Mouse (Mus musculus): ENCODE data around the gene Eif4e3.

Eif4e3 gene

GRCm38 (mm10) chr6:99625306-99625705 lies 41.3 kb downstream of the Eif4e3 start:
- DNase-seq (ENCODE audit: low spot score in 2 of 2) = no peak

DNA sequence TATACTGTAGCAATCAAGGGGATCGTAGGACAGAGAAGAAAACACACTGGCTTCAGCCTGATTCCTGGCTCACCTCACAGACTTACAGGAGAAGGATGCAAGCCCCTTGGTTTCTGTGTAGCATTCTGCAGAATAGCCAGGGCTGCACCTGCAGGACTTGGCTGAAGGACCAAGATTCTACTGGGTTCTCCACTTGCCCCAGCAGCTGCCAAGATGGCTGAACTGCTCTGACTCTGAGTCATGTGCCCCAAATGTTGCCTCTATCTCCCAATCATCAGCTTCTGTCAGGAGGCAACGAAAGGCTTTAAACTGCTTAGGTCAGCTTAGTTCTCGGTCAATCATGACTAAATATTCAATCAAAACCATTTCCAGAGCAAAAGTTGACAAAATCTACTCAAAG lies 42.0 kb downstream of the Eif4e3 start:
- DNase-seq (ENCODE audit: low spot score in 2 of 2) = no peak

DNA sequence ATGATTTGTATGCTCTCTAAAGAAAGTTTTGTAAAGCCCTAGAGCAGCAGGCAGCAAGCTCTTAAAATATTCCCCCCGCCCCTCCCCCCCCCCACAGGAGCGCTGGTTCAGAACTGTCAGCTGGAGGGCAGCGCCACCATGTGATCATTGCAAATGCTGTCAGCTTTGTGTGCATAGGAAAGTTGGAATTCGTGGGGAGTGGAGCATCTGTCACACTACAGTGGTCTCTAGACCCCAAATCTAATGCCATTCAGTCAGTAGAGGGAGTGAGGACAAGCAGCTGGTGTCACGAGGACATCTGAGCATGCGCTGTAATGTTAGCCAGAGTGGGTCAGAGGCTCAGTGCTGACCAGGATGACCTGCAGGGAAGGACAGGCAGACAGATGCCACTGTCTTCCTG lies 42.9 kb downstream of the Eif4e3 start:
- DNase-seq (ENCODE audit: low spot score in 2 of 2) = no peak

DNA sequence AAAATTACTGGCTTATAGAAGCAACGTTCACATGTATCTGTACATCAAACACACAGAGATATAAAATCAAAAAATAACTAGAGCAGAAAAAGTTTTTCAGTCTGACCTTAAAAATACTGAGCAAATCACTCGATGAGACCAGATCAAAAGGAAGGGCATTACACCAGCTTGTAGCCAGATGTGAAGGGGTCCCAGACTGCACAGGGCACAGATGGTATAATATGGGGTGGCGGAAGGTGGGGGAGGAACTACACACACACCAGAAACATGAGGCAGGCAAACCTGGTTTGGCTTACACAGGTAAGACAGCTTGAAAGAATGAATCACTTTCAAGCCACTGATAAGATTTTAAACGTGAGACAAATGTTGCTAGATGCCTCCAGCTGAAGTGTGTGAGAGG lies 45.4 kb downstream of the Eif4e3 start:
- no peak for DNase-seq (ENCODE audit: low spot score in 2 of 2)

- DNase-seq (ENCODE audit: low spot score in 2 of 2) = no peak
Measured at GRCm38 (mm10) chr6:99620471-99620870, 46.1 kb downstream of the Eif4e3 start.

DNA sequence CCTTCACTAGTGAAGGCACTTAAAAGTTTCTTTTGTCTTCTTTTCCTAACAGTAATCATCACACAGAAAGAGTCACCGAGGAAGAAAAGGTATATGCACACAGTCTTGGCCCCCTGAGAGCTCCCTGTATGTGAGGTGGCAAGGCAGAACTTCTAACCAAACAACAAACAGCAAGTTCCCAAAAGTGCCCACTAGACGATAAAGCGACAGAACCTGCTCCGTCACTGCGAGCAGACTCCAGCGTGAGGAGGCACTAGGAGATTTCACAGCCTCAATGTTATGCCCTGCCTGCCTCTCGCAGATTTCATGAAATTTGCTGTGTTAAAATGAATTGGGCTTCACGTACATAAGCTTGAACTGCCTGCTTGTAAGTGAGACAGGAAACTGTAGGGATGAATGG lies 46.6 kb downstream of the Eif4e3 start:
- DNase-seq (ENCODE audit: low spot score in 2 of 2) = no peak

GRCm38 (mm10) chr6:99619466-99619865 lies 47.1 kb downstream of the Eif4e3 start:
- DNase-seq (ENCODE audit: low spot score in 2 of 2) = no peak

DNA sequence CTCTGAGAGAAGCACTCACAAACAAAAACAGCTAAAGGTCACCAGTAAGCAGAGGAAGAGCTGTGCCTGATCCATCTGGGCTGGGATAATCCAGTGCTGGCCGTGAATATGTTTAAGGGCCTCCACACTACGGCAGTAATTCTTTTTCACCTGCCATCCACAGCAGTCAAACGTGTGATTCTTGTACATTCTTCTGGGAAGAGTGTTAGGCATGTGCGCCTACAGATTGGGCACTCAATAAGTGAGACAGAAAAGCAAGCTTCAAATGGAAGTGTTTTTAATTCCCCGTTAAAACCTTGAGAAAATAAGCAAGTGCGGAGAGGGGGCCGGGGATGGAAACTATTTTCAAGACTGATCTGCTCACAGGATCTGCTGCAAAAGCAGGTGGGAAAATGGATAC lies 48.7 kb downstream of the Eif4e3 start:
- no peak for DNase-seq (ENCODE audit: low spot score in 2 of 2)

DNA sequence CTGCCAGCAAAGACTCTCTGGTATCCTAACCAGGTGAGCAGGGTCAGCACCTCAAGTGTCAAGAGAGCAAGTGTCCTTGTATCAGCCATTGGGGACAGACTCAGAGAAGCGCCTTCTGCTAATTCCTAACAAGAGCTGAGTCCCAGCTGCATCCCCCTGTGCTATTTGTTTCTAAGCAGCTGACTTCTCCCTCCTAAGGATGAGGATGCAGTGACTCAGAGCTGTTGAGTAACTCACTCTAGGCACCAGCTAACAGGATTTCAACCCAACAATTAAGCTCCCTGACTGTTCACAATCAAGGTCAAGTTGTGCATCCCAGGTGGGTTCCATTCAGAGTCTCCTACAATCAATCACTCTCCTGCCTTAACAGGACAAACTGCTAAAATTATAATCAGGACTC lies 49.2 kb downstream of the Eif4e3 start:
- DNase-seq (ENCODE audit: low spot score in 2 of 2) = no peak

- no peak for DNase-seq (ENCODE audit: low spot score in 2 of 2)
Measured at GRCm38 (mm10) chr6:99615272-99615751, 51.3 kb downstream of the Eif4e3 start.

DNA sequence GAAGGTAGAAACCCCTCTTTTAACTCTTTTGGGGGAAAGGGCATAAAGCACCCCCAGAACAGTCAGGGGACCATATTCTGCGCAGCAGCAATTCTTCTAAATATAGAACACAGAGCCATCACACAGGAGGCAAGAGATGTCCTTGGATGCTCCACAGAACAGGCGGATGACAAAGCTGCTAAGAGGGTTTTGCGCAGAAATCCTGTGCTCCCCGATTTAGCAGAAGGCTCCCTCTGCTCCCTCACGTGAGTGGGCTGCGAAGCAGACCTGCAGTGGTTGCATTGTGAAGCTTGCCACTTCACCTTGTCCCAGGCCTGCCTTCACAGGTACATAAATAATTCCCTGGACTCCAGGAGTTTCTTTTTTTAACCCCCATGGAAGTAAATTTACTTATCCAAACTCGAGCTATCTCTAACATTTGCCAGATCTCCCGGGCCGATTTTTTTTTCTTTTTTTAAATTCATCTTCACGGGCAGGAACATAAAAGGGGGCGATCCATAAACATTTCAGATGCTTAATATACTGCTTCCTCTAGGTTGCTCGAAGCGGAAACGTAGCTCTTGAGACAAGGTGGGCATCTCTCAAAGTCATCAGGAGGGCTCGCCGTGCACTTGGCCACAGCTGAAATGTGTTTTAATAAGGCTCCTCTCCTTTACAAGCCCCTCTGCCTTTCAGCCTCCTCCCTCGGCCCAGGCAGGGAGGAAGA lies 51.9 kb downstream of the Eif4e3 start:
- DNase-seq (ENCODE audit: low spot score in 2 of 2) = no peak

DNA sequence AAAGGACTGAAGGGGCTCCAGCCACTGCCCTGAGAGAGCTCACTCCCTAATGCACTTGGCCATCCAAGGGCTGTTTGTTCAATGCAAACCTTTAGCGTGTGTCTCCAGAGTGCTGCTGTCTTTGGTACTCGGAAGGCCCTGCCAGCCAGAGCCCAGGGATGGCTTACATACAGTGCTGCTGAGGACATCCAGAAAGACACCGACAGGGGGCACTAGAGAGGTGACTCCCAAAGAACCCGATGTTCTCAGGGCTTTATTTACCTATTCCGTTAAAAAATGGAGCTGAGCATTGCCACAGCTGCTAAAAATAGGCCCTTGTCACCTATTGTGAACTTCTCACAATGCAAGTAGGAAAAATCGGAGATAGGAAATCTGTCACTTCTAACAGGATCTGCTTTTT lies 54.7 kb downstream of the Eif4e3 start:
- DNase-seq (ENCODE audit: low spot score in 2 of 2) = no peak

- DNase-seq (ENCODE audit: low spot score in 2 of 2) = no peak
Measured at GRCm38 (mm10) chr6:99610454-99611427, 55.8 kb downstream of the Eif4e3 start.

- DNase-seq (ENCODE audit: low spot score in 2 of 2) = no peak
Measured at GRCm38 (mm10) chr6:99606079-99606478, 60.5 kb downstream of the Eif4e3 start.

GRCm38 (mm10) chr6:99604758-99605157 lies 61.8 kb downstream of the Eif4e3 start:
- DNase-seq (ENCODE audit: low spot score in 2 of 2) = peak in 1 of 2 experiments; percentile 20

GRCm38 (mm10) chr6:99602434-99602833 lies 64.1 kb downstream of the Eif4e3 start:
- DNase-seq (ENCODE audit: low spot score in 2 of 2) = no peak

DNA sequence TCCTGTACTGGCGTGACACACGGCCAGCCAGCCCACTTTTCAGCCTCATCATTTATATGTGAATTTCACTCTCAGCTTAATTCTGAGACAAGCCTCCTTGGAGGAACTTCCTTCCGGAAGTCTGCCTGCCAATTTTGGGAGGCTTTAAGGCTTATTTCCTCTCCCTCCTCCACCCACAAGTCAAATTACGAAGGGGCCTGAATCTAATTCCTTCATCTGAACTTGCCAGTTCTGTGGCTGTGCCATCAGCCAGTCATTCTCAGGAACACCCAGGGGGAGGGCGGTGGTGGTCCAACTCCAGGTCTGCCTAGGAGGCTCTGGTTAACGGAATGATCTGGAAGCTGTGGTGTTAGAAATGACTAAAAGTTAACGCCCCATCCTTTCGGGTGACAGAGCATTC lies 65.7 kb downstream of the Eif4e3 start:
- no peak for DNase-seq (ENCODE audit: low spot score in 2 of 2)

DNA sequence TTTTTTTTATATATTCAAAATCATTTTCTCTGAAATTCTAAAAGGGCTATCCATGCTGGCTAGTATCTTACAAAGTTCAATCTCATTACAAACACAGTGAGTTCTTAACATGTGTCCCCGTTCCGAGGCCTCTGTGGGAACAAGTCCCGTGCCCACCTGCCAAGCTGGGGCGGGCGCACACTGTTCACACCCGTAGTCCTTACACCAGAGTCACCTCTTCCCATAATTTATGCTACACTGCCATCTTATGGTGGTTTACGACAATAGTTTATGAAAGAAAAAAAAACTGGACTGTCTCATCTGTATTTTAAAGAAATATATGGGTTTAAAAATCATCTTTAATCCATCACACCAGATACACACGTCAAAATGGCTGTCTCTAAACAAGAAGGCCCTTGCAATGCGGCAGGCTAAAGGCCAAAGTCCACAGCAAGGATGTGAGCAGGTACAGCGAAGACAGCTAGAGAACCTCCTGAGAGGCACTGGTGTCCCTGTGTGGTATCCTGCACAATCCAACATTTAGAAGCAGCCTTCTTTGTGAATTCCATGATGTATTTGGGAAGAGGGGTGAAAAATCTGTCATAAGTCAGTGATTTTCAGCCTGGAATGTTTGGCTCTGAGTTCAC lies 66.3 kb downstream of the Eif4e3 start:
- peak in 1 of 2 experiments; percentile 40 for DNase-seq (ENCODE audit: low spot score in 2 of 2)

DNA sequence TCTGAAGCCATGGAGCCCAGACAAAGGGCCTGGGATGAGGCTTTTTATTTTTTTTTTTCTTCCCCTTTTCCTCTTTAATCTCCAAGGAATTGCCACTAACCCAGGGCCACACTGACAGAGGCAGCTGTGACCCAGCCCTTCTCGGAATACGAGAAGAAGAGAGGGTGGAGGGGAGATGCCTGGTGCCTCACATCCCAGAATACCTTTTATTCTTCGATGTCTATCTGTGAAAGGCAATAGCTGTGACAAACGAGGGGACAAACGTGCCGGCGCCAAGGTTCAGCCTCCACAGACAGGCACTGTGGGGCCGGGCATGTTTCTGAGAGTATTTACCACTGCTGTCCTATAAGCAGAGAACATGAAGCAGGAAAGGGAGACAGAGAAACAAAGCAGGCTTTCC lies 66.9 kb downstream of the Eif4e3 start:
- DNase-seq (ENCODE audit: low spot score in 2 of 2) = no peak

GRCm38 (mm10) chr6:99599229-99599628 lies 67.3 kb downstream of the Eif4e3 start:
- DNase-seq (ENCODE audit: low spot score in 2 of 2) = no peak

- no peak for DNase-seq (ENCODE audit: low spot score in 2 of 2)
Measured at GRCm38 (mm10) chr6:99577040-99577439, 89.5 kb downstream of the Eif4e3 start.

DNA sequence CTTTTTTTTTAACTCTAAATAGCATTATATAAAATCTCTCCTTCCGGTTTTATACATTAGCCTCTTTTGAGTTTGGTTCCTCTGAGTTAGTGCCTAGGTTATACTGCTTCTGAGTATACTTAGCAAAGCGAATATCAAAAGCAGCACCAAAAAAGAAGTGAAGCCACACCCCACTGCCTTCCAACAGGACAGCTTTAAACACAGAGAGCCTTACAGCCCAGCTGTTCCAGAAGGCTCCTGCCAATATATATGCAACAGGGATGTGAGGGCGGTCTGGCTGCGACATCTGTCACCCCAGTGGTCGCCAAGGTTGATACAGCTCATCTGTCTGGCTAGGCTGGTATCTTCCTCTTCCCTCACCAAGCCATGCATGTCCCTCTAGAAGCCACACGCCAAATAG lies 90.9 kb downstream of the Eif4e3 start:
- DNase-seq (ENCODE audit: low spot score in 2 of 2) = no peak
